Mouse (Mus musculus) stomach, postnatal 0 days (tissue): ENCODE data around the gene Stk39.

Experiments used
- CTCF ChIP-seq: IDR thresholded peaks from 2 replicates; pipeline ENCODE4 v1.5.1; 2016; ENCODE audit warnings: antibody characterized with exemption, low read depth, mild to moderate bottlenecking, moderate library complexity
- EP300 ChIP-seq: optimal IDR thresholded peaks from 2 replicates; pipeline ENCODE3; 2016; ENCODE audit warnings: antibody characterized with exemption

GRCm38 (mm10) chr2:68289961-68290360 lies 182.1 kb downstream of the Stk39 start:
- TF ChIP-seq CTCF (no peak), EP300 (no peak)
